Mouse (Mus musculus) ZHBTc4 (cell line): Measurements from ENCODE around the gene Gtf2h3.
"Not testable (repeated sequence)": the region's sequence is repeated elsewhere in the genome, so short reads cannot be mapped to it uniquely, and the experiment has no call there.

Experiments
- DNase-seq: peaks from one replicate; pipeline ENCODE4 v3.0.0-alpha.2; 2011; ENCODE audit warnings: low read depth, low spot score

The Gtf2h3 gene

DNA sequence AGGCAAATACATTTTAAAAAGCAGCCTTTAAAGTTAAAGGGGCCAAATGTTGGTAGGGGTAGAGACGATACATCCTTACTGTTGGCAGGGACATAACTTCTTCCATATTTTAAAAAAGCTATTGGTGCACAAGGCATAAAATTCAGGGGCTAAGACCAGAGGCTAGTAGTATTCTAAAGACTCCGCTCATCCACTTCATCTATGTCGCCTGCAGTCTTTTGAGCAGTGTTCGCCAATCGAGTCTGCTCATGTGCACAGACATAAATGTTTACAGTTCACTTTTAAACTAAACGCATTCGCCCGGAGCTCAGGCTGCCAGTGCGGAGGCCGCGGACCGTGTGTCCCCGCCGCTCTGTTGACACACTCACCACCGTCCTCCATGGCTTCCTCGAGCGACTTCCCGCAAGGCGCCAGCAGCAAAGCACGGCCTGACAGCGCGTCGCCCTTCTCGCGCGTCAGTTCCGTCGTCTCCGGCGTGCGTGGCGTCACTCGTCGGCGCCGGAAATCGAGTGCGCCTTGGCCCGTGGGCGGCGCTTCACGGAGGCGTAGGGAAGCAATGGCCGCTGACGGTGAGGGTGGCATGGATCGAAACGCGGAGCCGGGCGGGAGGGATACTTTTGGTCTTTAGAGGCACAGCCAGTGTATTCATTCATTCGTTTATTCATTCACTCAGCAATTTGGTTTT, at the start of gene Gtf2h3, which contains the start of gene Eif2b1:
Gene Gtf2h3 (plus strand): TSS at position 508 of the 685 bp plus-strand sequence.
Gene Eif2b1 (minus strand): TSS at position 499 of the 685 bp plus-strand sequence.
- peak; percentile 98 for DNase-seq

DNA sequence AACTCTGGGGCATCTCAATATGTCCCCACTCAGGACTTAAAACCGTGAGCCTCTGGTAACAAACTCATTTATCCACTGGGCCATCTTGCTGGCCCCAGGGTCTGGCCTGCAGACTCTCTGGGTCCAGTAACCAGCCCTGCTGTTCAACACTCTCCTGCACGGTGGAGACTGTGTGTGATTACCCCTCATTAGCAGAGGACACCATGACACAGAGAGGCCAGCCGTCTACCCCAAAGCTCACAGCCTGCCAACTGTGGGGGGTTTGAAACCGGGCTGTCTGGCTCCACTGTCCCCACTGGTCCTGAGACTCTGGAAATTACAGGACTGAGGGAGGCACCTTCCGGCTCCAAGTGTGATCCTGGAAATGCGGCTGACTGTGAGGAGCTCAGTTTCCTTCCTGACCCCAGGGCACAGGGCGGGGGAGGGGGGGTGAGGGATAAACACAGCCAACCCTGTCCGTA, 49.7 kb upstream of the Gtf2h3 start:
- DNase-seq, result peak; percentile 49

DNA sequence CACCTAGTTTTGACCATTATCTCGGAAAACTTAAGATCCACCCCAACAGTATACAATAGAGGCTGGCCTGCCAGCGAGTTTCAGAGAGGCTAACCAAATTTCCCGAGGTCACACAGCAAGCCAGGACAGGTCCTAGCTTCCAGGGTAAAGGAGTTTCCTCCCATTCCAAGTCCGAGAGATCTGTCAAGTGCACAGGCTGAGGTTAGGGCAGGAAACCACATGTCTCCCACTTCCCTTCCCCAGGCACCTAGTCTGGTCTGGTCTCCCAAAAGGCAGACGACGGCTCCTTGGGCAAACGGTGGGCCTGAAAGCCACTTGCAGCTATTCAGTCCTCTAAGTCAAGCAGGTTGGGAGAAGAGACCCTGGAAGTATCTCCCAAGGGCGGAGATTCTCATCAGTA, 49.2 kb upstream of the Gtf2h3 start:
- DNase-seq, result no peak

- DNase-seq, result peak; percentile 82
These were observed 48.0 kb upstream of the Gtf2h3 start, which contains the start of gene Rilpl1 for GRCm38 (mm10) chr5:124530655-124531582. Gene Rilpl1, minus strand, starts transcription at chr5:124531391.

DNA sequence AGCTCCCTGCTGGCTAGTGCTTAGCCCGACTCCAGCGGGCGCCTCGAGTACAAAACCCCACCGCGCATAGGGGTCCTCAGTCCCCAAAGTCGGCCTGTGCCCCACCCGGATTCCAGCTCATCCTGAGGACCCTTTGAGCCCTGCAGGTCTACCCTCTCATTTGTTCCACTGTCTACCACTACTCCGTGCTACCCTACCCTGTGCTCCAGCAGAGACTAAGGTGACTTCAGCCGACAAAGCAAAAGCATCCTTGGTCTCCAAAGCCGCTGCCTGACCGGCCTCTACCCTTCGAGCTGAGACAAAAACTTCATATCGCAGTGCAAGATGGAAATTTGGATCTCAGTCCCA, 47.4 kb upstream of the Gtf2h3 start:
- DNase-seq, result no peak

DNA sequence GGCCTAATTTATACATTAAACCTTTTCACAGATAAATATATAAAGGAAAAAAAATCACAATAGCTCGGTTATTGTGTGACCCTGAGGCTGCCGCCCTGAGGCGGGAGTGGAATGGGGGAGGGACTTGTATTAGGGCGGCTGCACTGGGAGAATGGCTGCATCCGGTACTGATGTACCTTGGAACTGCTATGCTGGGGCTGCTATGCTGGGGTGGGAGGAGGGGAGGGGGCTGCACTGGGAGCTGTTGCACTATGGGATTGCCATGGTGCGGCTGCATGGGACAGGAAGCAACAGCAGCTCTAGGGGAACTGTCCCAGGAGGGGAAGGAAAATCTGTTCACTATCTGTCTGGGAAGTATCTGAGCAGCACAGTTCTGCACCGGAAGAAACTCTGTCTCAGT, 46.5 kb upstream of the Gtf2h3 start:
- peak; percentile 43 for DNase-seq

DNA sequence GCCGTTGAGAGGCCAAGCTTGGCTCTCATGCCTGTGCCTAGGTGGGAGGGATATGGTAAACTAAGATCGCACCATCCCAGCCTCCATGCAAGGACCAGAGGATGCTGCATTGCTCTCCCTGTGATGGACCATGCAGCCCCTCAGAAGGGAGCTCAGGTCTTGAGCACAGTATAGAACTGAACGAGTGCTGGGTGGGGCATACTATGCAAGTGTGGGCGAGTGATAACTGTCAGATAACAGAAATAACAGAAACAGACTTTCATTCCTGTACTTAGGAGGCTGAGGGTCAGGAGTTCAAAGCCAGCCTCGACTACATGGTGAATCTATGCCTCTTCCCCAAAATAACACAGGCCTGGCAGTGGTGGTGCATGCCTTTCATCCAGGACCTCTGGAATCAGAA, 43.9 kb upstream of the Gtf2h3 start:
- DNase-seq, result no peak

GRCm38 (mm10) chr5:124536776-124537175, 42.2 kb upstream of the Gtf2h3 start:
- DNase-seq, result peak; percentile 64

DNA sequence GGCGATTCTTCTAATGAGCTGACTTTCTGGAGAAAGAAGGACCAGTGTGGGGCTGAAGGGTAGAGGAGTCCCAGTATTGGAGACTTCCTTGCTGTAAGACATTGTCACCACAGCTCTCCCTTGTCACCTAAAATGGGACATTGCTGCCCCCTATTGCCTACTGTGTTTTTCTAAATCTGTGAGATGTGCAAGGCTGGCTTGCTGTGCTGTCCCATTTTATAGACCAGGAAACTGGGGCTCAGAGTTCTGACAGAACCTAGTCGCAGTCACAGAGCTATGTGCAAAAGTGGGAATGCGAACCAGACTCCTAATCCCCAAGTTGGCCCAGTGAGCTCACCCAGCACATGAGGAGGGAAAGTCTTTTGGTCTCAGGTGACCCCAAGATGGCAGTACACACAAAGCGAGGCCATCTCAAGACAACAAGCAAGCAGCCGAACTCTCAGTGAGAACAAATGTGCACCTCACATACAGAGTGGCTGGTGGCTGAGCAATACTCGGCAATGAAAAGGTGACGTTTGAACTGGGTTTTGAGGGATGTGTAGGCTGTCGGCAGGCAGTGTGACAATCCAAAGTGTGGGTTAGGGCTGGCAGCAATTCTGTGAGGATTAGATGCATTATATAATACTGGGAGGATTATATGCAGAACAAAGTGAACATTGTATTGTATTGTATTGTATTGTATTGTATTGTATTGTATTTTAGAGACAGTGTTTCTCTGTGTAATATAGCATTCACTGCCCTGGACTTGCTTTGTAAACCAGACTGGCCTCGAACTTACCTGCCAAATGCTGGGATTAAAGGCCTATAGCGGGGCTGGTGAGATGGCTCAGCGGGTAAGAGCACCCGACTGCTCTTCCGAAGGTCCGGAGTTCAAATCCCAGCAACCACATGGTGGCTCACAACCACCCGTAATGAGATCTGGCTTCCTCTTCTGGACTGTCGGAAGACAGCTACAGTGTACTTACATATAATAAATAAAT, 39.8 kb upstream of the Gtf2h3 start:
- peak; percentile 78 for DNase-seq

- no peak for DNase-seq
These were observed 39.0 kb upstream of the Gtf2h3 start for GRCm38 (mm10) chr5:124539905-124540304.

DNA sequence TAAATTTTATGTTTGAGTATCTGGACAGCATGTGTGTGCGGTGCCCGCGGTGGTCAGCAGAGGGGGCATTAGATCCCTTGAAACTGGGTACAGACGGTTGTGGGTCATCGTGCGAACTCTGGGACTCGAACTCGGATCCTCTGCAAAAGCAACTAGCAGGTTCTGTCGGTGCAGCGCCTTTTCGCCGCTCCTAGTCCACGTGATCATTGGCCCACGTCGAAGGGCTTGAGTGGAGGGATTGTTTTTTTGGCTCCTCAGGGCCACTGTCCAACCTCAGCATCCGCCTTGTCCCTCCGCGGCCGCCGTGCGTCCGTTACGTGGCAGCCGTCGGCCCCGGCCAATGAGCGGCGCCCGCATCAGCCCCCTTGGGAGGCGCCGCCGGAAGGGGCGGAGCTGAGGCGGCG, 38.6 kb upstream of the Gtf2h3 start, which contains the start of gene Tmed2:
Gene Tmed2 (plus strand): TSS at position 313 of the 404 bp plus-strand sequence.
- DNase-seq, result peak; percentile 98

DNA sequence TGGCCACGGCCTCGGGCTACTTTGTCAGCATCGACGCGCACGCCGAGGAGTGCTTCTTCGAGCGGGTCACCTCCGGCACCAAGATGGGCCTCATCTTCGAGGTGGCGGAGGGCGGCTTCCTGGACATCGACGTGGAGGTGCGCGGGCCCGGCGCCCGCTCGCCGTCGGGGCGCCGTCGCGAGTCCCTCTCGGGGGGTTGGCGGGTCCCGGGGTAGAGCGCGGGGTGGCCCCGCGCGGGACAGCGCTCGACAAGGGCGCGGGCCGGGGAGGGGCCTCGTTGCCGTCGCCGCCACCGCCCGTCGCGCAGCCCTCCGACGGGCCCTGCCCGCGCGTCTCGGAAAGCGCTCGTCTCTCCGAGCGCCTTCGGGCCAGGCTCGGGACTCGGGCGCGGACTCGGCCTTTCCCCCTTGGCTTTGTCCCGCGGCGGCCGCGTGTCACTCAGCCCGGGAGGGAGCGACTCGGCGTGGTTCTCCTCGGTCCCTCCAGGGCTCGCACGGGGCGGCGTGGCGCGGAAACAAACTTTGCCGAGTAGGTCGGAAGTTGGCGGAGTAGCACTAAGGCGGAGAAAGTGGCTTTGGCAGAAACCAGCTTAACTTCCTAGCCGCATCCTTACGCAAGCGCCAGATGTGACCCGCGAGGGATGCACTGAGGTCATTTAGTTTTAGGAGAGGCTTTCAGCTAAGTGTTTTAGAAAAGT, 37.9 kb upstream of the Gtf2h3 start:
- peak; percentile 59 for DNase-seq

DNA sequence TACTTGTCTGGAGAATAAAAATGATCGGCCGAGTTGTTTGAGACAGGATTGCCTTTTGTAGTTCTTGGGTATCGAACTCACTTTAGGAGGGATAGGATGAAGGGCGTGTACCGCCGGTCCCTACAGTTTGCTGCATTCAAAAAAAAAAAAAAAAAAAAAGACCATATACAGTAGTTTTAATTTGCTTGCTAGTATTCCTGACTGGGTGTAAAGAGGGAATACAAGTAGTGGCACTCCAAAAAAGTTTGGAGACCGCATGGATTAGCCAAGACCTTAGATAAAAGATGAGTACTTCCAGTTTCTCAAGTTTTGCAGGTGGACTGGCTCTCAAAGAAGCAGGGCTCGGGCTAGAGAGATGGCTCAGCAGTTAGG, 37.4 kb upstream of the Gtf2h3 start:
- no peak for DNase-seq

GRCm38 (mm10) chr5:124550737-124551136, 28.2 kb upstream of the Gtf2h3 start:
- DNase-seq, result not testable (repeated sequence)

GRCm38 (mm10) chr5:124551349-124552093, 27.4 kb upstream of the Gtf2h3 start:
- peak; percentile 55 for DNase-seq

- no peak for DNase-seq
These were observed 26.9 kb upstream of the Gtf2h3 start for GRCm38 (mm10) chr5:124552094-124552472.

GRCm38 (mm10) chr5:124552558-124553307, 26.2 kb upstream of the Gtf2h3 start, which contains the start of gene Ddx55:
Gene Ddx55, plus strand, starts transcription at chr5:124552864.
- DNase-seq, result peak; percentile 97

GRCm38 (mm10) chr5:124553607-124554006, 25.3 kb upstream of the Gtf2h3 start:
- DNase-seq, result peak; percentile 49

DNA sequence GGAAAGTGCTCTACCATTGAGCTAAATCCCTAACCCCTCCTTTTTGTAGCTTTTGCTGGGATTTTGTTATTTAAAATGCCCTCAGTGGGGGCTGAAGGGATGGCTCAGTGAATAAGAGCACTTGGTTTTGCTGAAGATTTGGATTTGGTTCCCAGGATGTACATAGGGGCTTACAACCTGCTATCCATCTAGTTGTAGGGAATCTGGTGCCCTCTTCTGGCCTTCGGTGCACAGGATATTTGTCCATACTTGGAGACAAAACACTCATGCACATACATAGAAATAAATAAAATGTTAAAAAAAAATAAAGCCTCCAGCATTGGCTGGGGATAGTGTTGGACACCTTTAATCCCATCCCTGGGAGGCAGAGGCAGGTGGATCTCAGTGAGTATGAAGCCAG, 23.8 kb upstream of the Gtf2h3 start:
- no peak for DNase-seq
